ENCODE assay signal across 13 mouse cellular contexts in the genomic region with DNA sequence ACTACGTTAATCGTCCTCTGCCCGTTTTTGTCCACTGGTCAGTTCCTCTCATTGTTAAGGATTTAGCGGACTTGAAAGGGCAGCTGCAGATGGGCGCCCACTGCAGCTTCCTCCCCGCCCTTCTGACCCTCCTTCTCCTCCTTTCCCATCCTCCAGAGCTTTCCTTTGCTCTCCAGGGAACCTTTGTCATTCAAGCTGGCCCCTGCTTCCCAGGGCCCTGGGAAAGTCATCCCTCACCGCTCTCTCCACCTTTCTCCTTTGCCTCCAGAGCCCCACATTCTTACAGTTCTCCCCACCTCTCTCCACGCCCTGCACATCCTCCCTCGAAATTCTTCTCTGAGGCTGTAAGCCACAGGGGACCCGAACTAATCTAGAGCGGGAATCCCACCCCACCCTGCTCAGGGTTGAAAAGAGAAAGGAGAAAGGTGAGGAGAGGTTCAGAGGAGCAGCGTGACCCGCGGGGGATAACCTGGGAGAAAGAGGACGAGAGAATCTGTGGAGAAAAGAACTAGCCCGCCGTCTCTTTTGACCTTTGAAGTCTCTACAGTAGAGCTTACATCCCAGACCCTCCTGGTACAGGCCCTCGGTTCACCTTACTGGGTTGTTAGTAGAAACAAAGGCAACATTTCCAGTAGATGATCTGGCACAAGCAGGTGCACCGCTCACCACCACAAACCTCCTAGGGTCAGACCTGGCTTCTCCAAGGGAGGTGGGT. TPM values are rescaled to one million over a fixed set of nuclear protein-coding genes. Genes with fewer than 3 reads are reported as not detected.
DNase-seq lines count a peak whose midpoint lies in the region; ATAC-seq lines count a peak whose summit lies in the region.
"Had no signal": no experiment of that assay in that cellular context is flagged by ENCODE, and none has a peak within 500 bp of the region (broad histone marks: within the 10 kb centered on the region; RNA-seq: fewer than 3 reads in every experiment).

No protein-coding gene starts in this region.

- peaks cover 25% of the 10 kb centered on the region; the same call in 1 of the 2 replicates for H3K27me3 ChIP-seq in heart, embryonic 13.5 days (replicated peaks)
- peaks cover 44% of the 10 kb centered on the region for H3K27me3 ChIP-seq in limb, embryonic 10.5 days (ENCODE audit: low read depth, poor library complexity, severe bottlenecking)
- H3K27me3 ChIP-seq in stomach, embryonic 15.5 days (replicated peaks) = no peaks in the 10 kb centered on the region

- no peak overlapping the region for H3K4me3 ChIP-seq in heart, embryonic 13.5 days
- H3K4me3 ChIP-seq in limb, embryonic 10.5 days = peak overlapping the region; percentile 15; the same call in 1 of the 2 replicates
- no peak overlapping the region for H3K4me3 ChIP-seq in stomach, embryonic 15.5 days (replicated peaks)
- H3K4me3 ChIP-seq: gastrocnemius, adult 2 months had no signal

- intact Hi-C loops in heart, postnatal 36 days (cut with DNase I) = no loop called here

- DNase-seq in heart, postnatal 36 days = no peak
- DNase-seq in retina, postnatal 1 day = peak; percentile 95
- DNase-seq in retina, embryonic 14.5 days (ENCODE audit: low spot score) = no peak
- no peak for DNase-seq in limb, embryonic 10.5 days (ENCODE audit: low spot score)
- DNase-seq in cerebellum, postnatal 10 days = no peak
- DNase-seq: adrenal gland, postnatal 14 days; cerebellum, adult 9-11 months; gastrocnemius, adult 2 months; kidney, adult 11 months; thymus, postnatal 14 days had no signal

- H3K4me2 ChIP-seq in heart, embryonic 13.5 days = peak overlapping the region; percentile 55
- H3K4me2 ChIP-seq in stomach, embryonic 15.5 days = no peak overlapping the region

- H3K36me3 ChIP-seq in heart, embryonic 13.5 days = no peaks in the 10 kb centered on the region
- H3K36me3 ChIP-seq in limb, embryonic 10.5 days = no peaks in the 10 kb centered on the region
- H3K36me3 ChIP-seq in stomach, embryonic 15.5 days = no peaks in the 10 kb centered on the region

- no peak for ATAC-seq in heart, embryonic 13.5 days (ENCODE audit: extremely low read depth, insufficient number of reproducible peaks, low FRiP score, low TSS enrichment)
- no peak for ATAC-seq in stomach, embryonic 15.5 days (ENCODE audit: insufficient read depth, low FRiP score, low read depth)
- no peak for ATAC-seq in erythroid progenitor cell, adult 5-6 weeks (replicated peaks; ENCODE audit: low FRiP score, poor library complexity, severe bottlenecking)

- H3K9me3 ChIP-seq in heart, embryonic 13.5 days = no peaks in the 10 kb centered on the region
- no peaks in the 10 kb centered on the region for H3K9me3 ChIP-seq in limb, embryonic 10.5 days (replicated peaks)
- no peaks in the 10 kb centered on the region for H3K9me3 ChIP-seq in stomach, embryonic 15.5 days

- H3K9ac ChIP-seq in heart, embryonic 13.5 days = peak overlapping the region; percentile 57
- no peak overlapping the region for H3K9ac ChIP-seq in stomach, embryonic 15.5 days

- H3K27ac ChIP-seq in heart, embryonic 13.5 days (replicated peaks) = peak overlapping the region; percentile 50
- H3K27ac ChIP-seq in limb, embryonic 10.5 days = peak overlapping the region; percentile 85
- H3K27ac ChIP-seq in stomach, embryonic 15.5 days = peak overlapping the region; percentile 82
- H3K27ac ChIP-seq: gastrocnemius, adult 2 months had no signal

- peaks cover 57% of the 10 kb centered on the region for H3K4me1 ChIP-seq in heart, embryonic 13.5 days
- H3K4me1 ChIP-seq in limb, embryonic 10.5 days = peaks cover 62% of the 10 kb centered on the region
- H3K4me1 ChIP-seq in stomach, embryonic 15.5 days = peaks cover 9% of the 10 kb centered on the region

- 23% methylated on average over 19 of the region's 19 CpGs for WGBS in heart, embryonic 13.5 days
- 6% methylated on average over 19 of the region's 19 CpGs for WGBS in limb, embryonic 10.5 days
- 30% methylated on average over 19 of the region's 19 CpGs for WGBS in stomach, embryonic 15.5 days

RNA-seq across cellular contexts. Expression of a gene that starts 36.7 kb away (rescaled TPM):
- polyA plus RNA-seq in heart, embryonic 13.5 days (2015; fragmentation: Nextera tagmentation; extraction: Ambion mirVana) = 180 and 217 TPM in 2 replicates
- total RNA-seq in heart, postnatal 36 days (2021) = 10 to 100 TPM in 1 of 2 experiments, 1 to 10 TPM in 1; 9.5 to 12.7 TPM
- polyA plus RNA-seq in limb, embryonic 10.5 days (2016; fragmentation: Nextera tagmentation; extraction: Ambion mirVana) = 110 and 139 TPM in 2 replicates
- polyA plus RNA-seq in stomach, embryonic 15.5 days (2015; fragmentation: Nextera tagmentation; extraction: Ambion mirVana) = 119 and 129 TPM in 2 replicates
- 1.1 and 5.4 TPM in 2 replicates for total RNA-seq in erythroid progenitor cell, adult 5-6 weeks (2015; ENCODE audit: low replicate concordance)
- total RNA-seq in erythroid progenitor cell, adult 5-6 weeks (2017; ENCODE audit: low replicate concordance) = 1.0 TPM in 1 of 2 replicates, not detected in the other
